Mouse (Mus musculus): Measurements from ENCODE around the gene Cbx4. TPM values are rescaled to one million over a fixed set of nuclear protein-coding genes. Genes with fewer than 3 reads are reported as not detected.

Gene Cbx4
- polyA plus RNA-seq, 1 experiment from 2014 or later: 9.7 TPM

DNA sequence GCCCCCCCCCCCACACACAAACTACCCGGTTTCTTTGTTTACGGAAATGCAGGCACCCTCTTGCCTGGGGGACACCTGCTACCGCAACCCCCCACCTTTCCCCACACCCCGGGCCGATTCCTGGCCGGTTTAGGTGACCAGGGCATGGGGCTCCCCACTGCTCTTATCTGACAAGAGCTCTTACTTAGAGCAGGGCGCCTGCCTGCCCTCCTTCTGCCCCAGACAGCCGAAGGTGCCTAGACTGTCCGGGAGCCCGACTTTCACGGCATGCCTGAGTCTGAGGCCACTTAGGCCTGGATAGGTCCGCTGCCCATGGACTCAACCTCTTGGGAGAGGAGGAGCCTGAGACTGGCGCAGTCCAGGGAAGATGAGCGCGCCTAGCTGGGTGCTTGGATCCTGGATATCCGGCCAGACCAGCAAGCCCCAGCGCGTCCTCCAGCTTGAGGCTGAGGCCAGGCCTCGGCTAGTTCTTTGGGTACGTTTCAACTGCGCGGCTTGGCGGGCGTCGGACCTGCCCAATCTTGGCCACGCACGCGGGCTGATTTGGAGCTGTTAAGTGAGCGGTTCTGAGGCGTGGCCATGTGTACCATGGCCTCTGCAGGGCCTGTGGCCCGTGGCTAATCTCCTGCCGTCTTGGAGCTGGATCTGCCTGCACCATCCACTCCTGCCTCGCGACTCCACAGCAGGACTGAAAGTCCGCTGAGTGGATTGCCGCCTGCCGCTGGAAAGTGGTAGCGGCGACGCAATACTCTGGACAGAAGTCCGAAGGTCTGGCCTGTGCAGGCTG, 41.3 kb downstream of the Cbx4 start:
- WGBS: 3% methylated on average over 41 of the region's 41 CpGs
- H3K9ac ChIP-seq (replicated peaks; ENCODE audit: low read depth): no peak overlapping the region
- H3K4me1 ChIP-seq (ENCODE audit: insufficient read depth, low read depth, low read length): peaks cover 23% of the 10 kb centered on the region
- peak overlapping the region; percentile 14; the same call in 1 of the 2 replicates for H3K4me2 ChIP-seq (replicated peaks; ENCODE audit: low read depth, low read length)
- no peaks in the 10 kb centered on the region for H3K9me3 ChIP-seq (ENCODE audit: low read length)
- no peak for ATAC-seq
- peaks cover 79% of the 10 kb centered on the region for H3K27me3 ChIP-seq (replicated peaks; ENCODE audit: insufficient read depth, low read length)
- DNase-seq (ENCODE audit: low spot score): peak; percentile 59
- TF ChIP-seq CTCF (IDR thresholded peaks at IDR 0.05) (peak; percentile 63), EP300 (IDR thresholded peaks at IDR 0.05) (no peak)
- H3K36me3 ChIP-seq (ENCODE audit: insufficient read depth, low read length): no peaks in the 10 kb centered on the region
- H3K27ac ChIP-seq (ENCODE audit: low read length): no peak overlapping the region
- no peak overlapping the region for H3K4me3 ChIP-seq (ENCODE audit: low read depth, low read length)

GRCm38 (mm10) chr11:119043761-119044550, 42.1 kb downstream of the Cbx4 start:
- WGBS: 8% methylated on average over 10 of the region's 10 CpGs

DNA sequence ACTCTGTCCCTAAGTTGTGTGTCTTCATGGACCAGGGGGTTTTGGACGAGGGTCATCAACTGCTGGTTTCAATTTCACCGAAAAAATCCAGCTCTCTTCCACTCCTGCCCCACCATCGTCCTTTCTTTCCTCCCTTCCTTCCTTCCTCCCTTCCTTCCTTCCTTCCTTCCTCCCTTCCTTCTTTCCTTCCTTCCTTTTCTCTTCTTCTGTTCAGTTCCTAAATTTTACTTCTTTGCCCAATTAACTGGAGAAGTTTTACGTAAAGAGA, 42.8 kb downstream of the Cbx4 start:
- H3K27me3 ChIP-seq (replicated peaks; ENCODE audit: insufficient read depth, low read length): peaks cover 64% of the 10 kb centered on the region

More at GRCm38 (mm10) chr11:119043761-119044550, 42.1 kb downstream of the Cbx4 start:
- Histone ChIP-seq H3K4me1 (ENCODE audit: insufficient read depth, low read depth, low read length) (peaks cover 23% of the 10 kb centered on the region), H3K27ac (ENCODE audit: low read length) (no peak overlapping the region), H3K36me3 (ENCODE audit: insufficient read depth, low read length) (no peaks in the 10 kb centered on the region), H3K9ac (replicated peaks; ENCODE audit: low read depth) (no peak overlapping the region), H3K4me3 (ENCODE audit: low read depth, low read length) (no peak overlapping the region), H3K9me3 (ENCODE audit: low read length) (no peaks in the 10 kb centered on the region), H3K4me2 (replicated peaks; ENCODE audit: low read depth, low read length) (0 out of 2 replicates have a peak overlapping the region, but pooled peaks have one; percentile 14), H3K27me3 (replicated peaks; ENCODE audit: insufficient read depth, low read length) (peaks cover 71% of the 10 kb centered on the region)
- ATAC-seq (no peak), DNase-seq (ENCODE audit: low spot score) (peak; percentile 64)
- no peak for TF ChIP-seq EP300 (IDR thresholded peaks at IDR 0.05)
- peak; percentile 70 for TF ChIP-seq CTCF (IDR thresholded peaks at IDR 0.05)

DNA sequence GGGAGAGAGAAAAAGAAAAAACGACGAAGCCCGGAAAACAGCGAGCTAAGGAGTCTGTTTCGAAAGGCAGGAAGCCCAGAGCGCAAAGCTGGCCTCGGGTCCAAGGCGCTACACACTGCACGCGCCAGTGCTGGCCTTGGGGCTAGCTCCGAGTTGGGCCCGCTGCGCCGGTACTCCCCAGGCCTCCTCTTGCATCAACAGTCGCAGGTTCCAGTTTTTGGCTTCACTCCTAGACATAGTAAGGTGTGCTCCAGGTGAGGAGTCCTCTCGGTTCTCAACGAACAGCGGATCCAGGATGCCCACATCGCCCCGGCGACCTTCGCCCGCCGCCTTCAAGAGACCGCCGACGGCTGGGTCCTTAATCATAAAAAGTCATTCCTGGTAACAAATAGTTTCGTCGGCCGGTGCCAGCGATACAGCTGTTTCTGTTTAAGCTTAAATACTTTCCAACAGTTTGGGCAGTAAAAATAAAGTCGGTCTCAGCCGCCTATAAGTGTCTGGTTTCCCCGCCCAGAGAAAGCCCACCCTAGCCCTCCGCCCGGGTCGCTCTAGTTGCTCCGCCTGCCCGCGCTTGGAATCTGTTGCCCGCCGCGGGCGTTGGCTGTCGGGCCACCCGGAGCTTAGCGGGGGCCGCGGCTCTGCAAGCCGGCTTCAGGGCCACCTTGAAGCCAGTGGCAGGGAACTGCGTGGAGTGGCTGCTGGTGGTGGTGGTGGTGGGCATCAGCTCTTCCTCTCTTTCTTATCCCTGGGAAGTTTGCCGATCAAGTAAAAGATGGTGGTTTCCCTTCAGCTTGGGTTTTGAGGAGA, 43.4 kb downstream of the Cbx4 start:
- DNase-seq (ENCODE audit: low spot score) (peak; percentile 38), ATAC-seq (no peak)
- Histone ChIP-seq H3K36me3 (ENCODE audit: insufficient read depth, low read length) (no peaks in the 10 kb centered on the region; the same call in 1 of the 2 replicates), H3K27me3 (replicated peaks; ENCODE audit: insufficient read depth, low read length) (peaks cover 59% of the 10 kb centered on the region), H3K4me2 (replicated peaks; ENCODE audit: low read depth, low read length) (peak overlapping the region; percentile 99; the same call in 1 of the 2 replicates), H3K9me3 (ENCODE audit: low read length) (no peaks in the 10 kb centered on the region), H3K9ac (replicated peaks; ENCODE audit: low read depth) (no peak overlapping the region), H3K27ac (ENCODE audit: low read length) (no peak overlapping the region), H3K4me1 (ENCODE audit: insufficient read depth, low read depth, low read length) (peaks cover 23% of the 10 kb centered on the region), H3K4me3 (ENCODE audit: low read depth, low read length) (peak overlapping the region; percentile 15)
- 2% methylated on average over 52 of the region's 52 CpGs for WGBS
- TF ChIP-seq CTCF (IDR thresholded peaks at IDR 0.05): no peak
- no peak for TF ChIP-seq EP300 (IDR thresholded peaks at IDR 0.05)

More for the DNA sequence above, 42.8 kb downstream of the Cbx4 start:
- DNase-seq (ENCODE audit: low spot score) (no peak), ATAC-seq (no peak)
- Histone ChIP-seq H3K9me3 (ENCODE audit: low read length) (no peaks in the 10 kb centered on the region), H3K9ac (replicated peaks; ENCODE audit: low read depth) (no peak overlapping the region), H3K27ac (ENCODE audit: low read length) (no peak overlapping the region), H3K4me2 (replicated peaks; ENCODE audit: low read depth, low read length) (no peak overlapping the region), H3K4me1 (ENCODE audit: insufficient read depth, low read depth, low read length) (peaks cover 23% of the 10 kb centered on the region), H3K36me3 (ENCODE audit: insufficient read depth, low read length) (no peaks in the 10 kb centered on the region; the same call in 1 of the 2 replicates), H3K4me3 (ENCODE audit: low read depth, low read length) (0 out of 2 replicates have a peak overlapping the region, but pooled peaks have one; percentile 15)
- TF ChIP-seq CTCF (IDR thresholded peaks at IDR 0.05): no peak
- TF ChIP-seq EP300 (IDR thresholded peaks at IDR 0.05): no peak
- WGBS: 5% methylated on average over 4 of the region's 4 CpGs

DNA sequence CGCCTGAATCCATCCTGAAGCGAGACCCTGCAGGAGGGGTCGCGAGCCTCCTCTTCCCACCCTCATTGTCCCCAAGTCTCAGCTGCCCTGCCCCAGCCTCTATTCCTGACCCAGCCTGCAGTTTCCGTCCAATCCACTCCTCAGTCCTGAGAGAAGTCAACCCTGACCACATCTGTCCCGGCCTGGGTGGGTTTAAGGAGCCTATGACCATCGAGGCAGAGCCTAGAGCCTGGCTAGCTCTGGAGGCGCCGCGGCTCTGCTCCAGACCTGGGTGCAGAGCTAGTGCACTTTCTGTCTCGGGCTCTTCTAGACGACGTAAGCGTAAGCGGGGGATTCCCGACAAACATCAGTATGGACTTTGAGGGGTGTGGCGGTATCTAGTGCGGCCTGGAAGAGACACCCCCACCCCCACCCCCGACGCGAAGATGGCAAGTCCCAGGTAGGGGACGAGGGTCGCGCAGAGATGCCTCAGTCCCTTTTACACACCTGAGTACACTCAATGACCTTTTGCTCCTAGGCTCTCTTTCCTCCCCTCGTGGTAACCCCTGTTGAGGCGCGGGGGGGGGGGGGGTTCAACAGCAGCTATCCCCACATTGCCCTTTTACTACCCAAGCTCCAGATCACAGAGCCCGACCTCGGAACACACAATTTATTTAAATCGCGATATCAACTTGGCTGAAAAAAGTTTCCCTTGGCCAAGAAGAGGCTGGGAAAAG, 44.1 kb downstream of the Cbx4 start:
- Histone ChIP-seq H3K9ac (replicated peaks; ENCODE audit: low read depth) (no peak overlapping the region), H3K4me3 (ENCODE audit: low read depth, low read length) (peak overlapping the region; percentile 63), H3K4me2 (replicated peaks; ENCODE audit: low read depth, low read length) (peak overlapping the region; percentile 99), H3K27me3 (replicated peaks; ENCODE audit: insufficient read depth, low read length) (peaks cover 53% of the 10 kb centered on the region), H3K36me3 (ENCODE audit: insufficient read depth, low read length) (no peaks in the 10 kb centered on the region; the same call in 1 of the 2 replicates), H3K27ac (ENCODE audit: low read length) (no peak overlapping the region), H3K4me1 (ENCODE audit: insufficient read depth, low read depth, low read length) (peaks cover 26% of the 10 kb centered on the region), H3K9me3 (ENCODE audit: low read length) (no peaks in the 10 kb centered on the region)
- no peak for ATAC-seq
- 2% methylated on average over 28 of the region's 31 CpGs for WGBS
- TF ChIP-seq EP300 (IDR thresholded peaks at IDR 0.05): no peak
- peak; percentile 15 for DNase-seq (ENCODE audit: low spot score)

Data from lung, postnatal 0 days (tissue).